Mouse (Mus musculus): ENCODE results near the gene Rab3ip. TPM values are rescaled to one million over a fixed set of nuclear protein-coding genes. Genes with fewer than 3 reads are reported as not detected.

The Rab3ip gene
- polyA plus RNA-seq, 1 experiment from 2014 or later: 41.5 TPM

DNA sequence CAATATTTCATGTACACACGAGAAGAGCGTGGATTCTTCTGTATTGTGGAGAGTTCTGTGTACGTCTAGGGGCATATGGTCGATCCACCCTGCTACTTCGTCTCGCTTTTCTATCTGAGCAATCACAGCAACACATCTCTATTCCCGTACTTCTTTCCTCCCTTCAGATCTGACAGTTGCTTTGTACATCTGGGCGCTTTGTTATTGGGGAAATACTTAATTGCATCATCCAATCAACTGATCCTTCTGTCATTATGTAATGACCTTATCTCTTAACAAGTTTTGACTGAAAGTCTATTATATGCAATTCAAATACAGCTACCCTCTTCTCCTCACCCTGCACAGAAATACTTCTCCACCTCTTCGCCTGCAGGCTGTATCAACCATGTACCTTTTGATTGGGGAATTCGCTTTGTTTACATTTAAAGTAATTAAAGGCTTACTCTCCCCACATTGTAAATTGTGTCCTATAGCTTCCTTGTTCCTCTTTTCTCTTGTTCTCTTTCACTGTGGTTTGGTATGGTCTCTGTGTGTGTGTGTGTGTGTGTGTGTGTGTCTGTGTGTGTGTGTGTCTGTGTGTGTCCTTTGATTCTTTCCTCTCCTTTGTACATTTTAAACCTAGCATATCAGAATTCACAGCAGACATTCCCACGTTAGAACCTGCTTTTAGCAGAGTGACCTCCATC is 24.0 kb downstream of the Rab3ip start:
- Histone ChIP-seq H3K4me1 (no peaks in the 10 kb centered on the region), H3K36me3 (replicated peaks) (peaks cover 80% of the 10 kb centered on the region), H3K4me3 (no peak overlapping the region), H3K27me3 (ENCODE audit: poor library complexity, severe bottlenecking) (no peaks in the 10 kb centered on the region), H3K27ac (no peak overlapping the region), H3K9me3 (no peaks in the 10 kb centered on the region)
- WGBS: 92% methylated on average over 11 of the region's 11 CpGs
- DNase-seq (ENCODE audit: extremely low spot score, low spot score): no peak

- H3K4me3 ChIP-seq: no peak overlapping the region
- peaks cover 81% of the 10 kb centered on the region for H3K36me3 ChIP-seq (replicated peaks)
- no peak overlapping the region for H3K27ac ChIP-seq
- DNase-seq (ENCODE audit: extremely low spot score, low spot score): no peak
- 95% methylated on average over 19 of the region's 19 CpGs for WGBS
- H3K4me1 ChIP-seq: no peaks in the 10 kb centered on the region
- no peaks in the 10 kb centered on the region for H3K27me3 ChIP-seq (ENCODE audit: poor library complexity, severe bottlenecking)
- H3K9me3 ChIP-seq: no peaks in the 10 kb centered on the region
Measured at GRCm38 (mm10) chr10:116923651-116924495, 26.7 kb downstream of the Rab3ip start.

DNA sequence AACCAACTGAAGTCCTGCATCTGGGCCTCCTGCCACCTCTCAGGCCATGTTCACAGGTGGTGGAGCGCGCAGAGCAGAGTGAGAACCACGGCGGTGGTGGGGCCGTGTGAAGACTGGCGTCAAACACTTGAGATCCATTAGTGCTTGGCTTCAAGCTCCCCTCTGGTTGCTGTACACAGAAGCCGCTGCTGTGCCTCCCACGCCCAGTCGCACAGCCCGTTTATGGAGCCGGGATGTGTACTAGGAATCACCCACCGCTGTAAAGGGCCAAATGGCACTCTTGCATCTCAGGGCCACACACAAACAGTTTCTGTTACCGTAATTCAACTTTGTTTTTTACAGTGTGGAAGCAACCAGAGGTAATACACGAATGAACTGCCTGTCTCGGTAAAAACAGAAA is 28.4 kb downstream of the Rab3ip start:
- no peaks in the 10 kb centered on the region for H3K9me3 ChIP-seq
- H3K4me3 ChIP-seq: no peak overlapping the region
- no peak for DNase-seq (ENCODE audit: extremely low spot score, low spot score)
- 93% methylated on average over 15 of the region's 15 CpGs for WGBS
- no peaks in the 10 kb centered on the region for H3K27me3 ChIP-seq (ENCODE audit: poor library complexity, severe bottlenecking)
- peaks cover 80% of the 10 kb centered on the region for H3K36me3 ChIP-seq (replicated peaks)
- no peaks in the 10 kb centered on the region for H3K4me1 ChIP-seq
- no peak overlapping the region for H3K27ac ChIP-seq

DNA sequence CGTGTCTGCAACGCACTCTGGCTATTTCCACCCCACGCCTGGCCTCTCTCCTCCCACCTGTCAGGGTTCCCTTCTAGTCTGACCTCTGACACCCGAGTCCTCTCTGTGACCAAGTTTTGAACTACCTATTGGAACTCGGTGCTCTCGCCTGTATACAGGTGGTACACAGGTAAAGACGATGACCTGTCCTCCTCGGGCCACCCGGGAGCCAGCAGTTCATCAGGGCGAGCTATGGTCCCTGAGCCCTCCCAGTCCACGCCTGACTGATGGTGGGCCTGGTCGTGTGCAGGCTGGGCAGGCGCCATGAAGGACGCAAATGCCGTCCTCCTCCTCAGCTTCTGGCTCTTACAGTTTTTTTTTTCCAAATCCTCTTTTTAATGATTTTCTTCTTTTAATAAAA is 29.2 kb downstream of the Rab3ip start:
- 94% methylated on average over 15 of the region's 15 CpGs for WGBS
- H3K9me3 ChIP-seq: no peaks in the 10 kb centered on the region
- H3K27me3 ChIP-seq (ENCODE audit: poor library complexity, severe bottlenecking): no peaks in the 10 kb centered on the region
- DNase-seq (ENCODE audit: extremely low spot score, low spot score): no peak
- peaks cover 80% of the 10 kb centered on the region for H3K36me3 ChIP-seq (replicated peaks)
- H3K27ac ChIP-seq: no peak overlapping the region
- no peak overlapping the region for H3K4me3 ChIP-seq
- no peaks in the 10 kb centered on the region for H3K4me1 ChIP-seq

DNA sequence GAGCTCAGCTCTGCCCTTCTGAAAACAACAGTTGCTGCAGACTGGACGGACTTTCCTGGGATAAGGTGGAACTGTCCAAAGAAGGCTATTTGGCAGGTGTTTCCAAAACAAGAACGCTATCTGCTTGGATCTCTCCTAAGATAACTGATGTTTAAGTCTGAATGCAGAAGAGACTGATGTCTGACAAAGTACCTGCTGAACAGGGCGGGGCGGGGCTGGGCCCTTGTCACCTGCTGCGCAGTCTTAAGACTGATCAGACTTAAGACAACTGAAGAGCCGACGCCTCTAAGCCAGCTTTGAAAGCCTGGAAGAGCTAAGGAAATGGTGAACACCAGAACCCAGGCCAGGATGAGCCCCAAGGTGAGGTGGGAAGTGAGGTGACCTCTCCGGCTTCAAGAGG is 29.9 kb downstream of the Rab3ip start:
- DNase-seq (ENCODE audit: extremely low spot score, low spot score): no peak
- Histone ChIP-seq H3K4me3 (no peak overlapping the region), H3K36me3 (replicated peaks) (peaks cover 81% of the 10 kb centered on the region), H3K27me3 (ENCODE audit: poor library complexity, severe bottlenecking) (no peaks in the 10 kb centered on the region), H3K27ac (no peak overlapping the region), H3K9me3 (no peaks in the 10 kb centered on the region), H3K4me1 (no peaks in the 10 kb centered on the region)
- WGBS: 96% methylated on average over 8 of the region's 8 CpGs

GRCm38 (mm10) chr10:116919368-116920317 is 30.9 kb downstream of the Rab3ip start:
- Histone ChIP-seq H3K4me3 (no peak overlapping the region), H3K36me3 (replicated peaks) (peaks cover 81% of the 10 kb centered on the region), H3K9me3 (no peaks in the 10 kb centered on the region), H3K27me3 (ENCODE audit: poor library complexity, severe bottlenecking) (no peaks in the 10 kb centered on the region), H3K27ac (no peak overlapping the region), H3K4me1 (no peaks in the 10 kb centered on the region)
- no peak for DNase-seq (ENCODE audit: extremely low spot score, low spot score)
- WGBS: 91% methylated on average over 25 of the region's 25 CpGs

DNA sequence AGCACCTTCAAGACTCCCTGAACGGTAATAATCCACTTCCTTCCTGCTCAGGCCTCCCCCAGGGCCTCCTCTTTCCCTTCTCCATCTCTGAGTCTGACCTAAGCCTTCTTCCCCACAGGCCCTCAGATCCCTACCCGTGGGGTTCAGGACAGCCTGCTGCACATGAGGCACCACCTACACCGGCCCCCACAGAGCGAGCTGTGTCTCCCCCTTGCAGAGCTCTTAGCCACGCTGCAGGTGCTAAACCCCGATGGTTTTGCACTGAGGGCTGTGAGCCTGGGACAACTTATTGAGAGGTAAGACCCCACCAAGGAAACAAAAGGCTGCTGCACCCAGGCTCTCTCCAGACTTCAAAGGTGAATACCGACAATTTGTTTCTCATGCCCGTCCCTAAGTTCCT is 34.0 kb downstream of the Rab3ip start:
- no peaks in the 10 kb centered on the region for H3K27me3 ChIP-seq (ENCODE audit: poor library complexity, severe bottlenecking)
- no peaks in the 10 kb centered on the region for H3K9me3 ChIP-seq
- 86% methylated on average over 8 of the region's 8 CpGs for WGBS
- H3K4me1 ChIP-seq: no peaks in the 10 kb centered on the region
- H3K4me3 ChIP-seq: no peak overlapping the region
- no peak overlapping the region for H3K27ac ChIP-seq
- H3K36me3 ChIP-seq (replicated peaks): peaks cover 87% of the 10 kb centered on the region
- DNase-seq (ENCODE audit: extremely low spot score, low spot score): no peak

- no peak for DNase-seq (ENCODE audit: extremely low spot score, low spot score)
- H3K4me1 ChIP-seq: no peaks in the 10 kb centered on the region
- no peak overlapping the region for H3K4me3 ChIP-seq
- H3K27me3 ChIP-seq (ENCODE audit: poor library complexity, severe bottlenecking): no peaks in the 10 kb centered on the region
- WGBS: 95% methylated on average over 8 of the region's 8 CpGs
- no peak overlapping the region for H3K27ac ChIP-seq
- peaks cover 92% of the 10 kb centered on the region for H3K36me3 ChIP-seq (replicated peaks)
- no peaks in the 10 kb centered on the region for H3K9me3 ChIP-seq
Measured at GRCm38 (mm10) chr10:116915286-116915685, 35.3 kb downstream of the Rab3ip start.

DNA sequence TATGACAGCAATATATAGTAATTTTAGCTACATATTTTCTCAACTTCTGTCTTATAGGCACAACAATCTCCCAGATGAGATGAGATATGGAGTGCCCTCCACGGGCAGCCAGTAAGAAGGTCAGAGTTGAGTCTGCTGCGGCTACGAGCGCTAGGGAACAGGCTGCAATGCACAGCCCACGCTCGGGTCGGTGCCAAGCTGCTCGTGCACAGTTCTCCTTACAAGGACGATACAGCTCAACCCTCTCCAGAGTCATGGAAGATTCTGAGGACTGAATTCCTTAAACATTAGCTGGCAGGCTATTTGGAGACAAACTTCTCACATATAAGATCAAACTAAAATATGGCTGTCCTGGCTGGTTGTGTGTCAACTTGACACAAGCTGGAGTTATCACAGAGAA is 36.0 kb downstream of the Rab3ip start:
- no peak overlapping the region for H3K27ac ChIP-seq
- H3K9me3 ChIP-seq: no peaks in the 10 kb centered on the region
- no peak for DNase-seq (ENCODE audit: extremely low spot score, low spot score)
- H3K4me1 ChIP-seq: no peaks in the 10 kb centered on the region
- WGBS: 93% methylated on average over 9 of the region's 9 CpGs
- no peaks in the 10 kb centered on the region for H3K27me3 ChIP-seq (ENCODE audit: poor library complexity, severe bottlenecking)
- H3K36me3 ChIP-seq (replicated peaks): peaks cover 94% of the 10 kb centered on the region
- H3K4me3 ChIP-seq: no peak overlapping the region

DNA sequence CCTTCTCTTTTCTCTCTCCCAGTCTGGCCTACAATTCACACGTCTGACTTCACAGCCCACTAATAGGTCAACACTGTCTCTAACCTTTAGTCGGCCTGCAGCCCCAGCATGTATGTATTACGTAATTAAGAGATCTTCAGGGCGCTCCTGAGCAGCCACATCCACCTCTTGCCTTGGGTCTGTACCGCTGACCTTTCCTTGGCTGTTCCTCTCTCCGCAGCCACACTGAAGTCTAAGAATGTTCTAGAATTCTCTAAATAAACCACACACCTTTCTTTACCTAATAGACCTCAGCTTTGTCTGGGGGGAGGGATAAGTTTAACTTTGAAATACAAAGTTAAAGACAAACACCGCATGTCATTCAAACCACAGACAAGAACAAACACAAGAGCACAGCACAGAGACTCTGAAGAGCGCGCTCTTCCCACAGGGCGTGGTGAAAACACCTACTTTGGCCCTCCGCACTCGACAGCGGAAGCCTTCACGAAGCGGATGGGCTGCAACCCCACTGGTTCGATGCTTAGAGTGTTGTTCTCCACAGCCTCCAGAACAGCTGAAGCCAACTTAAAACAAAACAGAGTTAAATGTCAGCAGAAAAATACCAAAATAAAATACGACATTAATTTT is 36.8 kb downstream of the Rab3ip start:
- Histone ChIP-seq H3K27ac (no peak overlapping the region), H3K27me3 (ENCODE audit: poor library complexity, severe bottlenecking) (no peaks in the 10 kb centered on the region), H3K9me3 (no peaks in the 10 kb centered on the region), H3K4me1 (no peaks in the 10 kb centered on the region), H3K36me3 (replicated peaks) (peaks cover 95% of the 10 kb centered on the region), H3K4me3 (no peak overlapping the region)
- 94% methylated on average over 17 of the region's 17 CpGs for WGBS
- DNase-seq (ENCODE audit: extremely low spot score, low spot score): no peak

DNA sequence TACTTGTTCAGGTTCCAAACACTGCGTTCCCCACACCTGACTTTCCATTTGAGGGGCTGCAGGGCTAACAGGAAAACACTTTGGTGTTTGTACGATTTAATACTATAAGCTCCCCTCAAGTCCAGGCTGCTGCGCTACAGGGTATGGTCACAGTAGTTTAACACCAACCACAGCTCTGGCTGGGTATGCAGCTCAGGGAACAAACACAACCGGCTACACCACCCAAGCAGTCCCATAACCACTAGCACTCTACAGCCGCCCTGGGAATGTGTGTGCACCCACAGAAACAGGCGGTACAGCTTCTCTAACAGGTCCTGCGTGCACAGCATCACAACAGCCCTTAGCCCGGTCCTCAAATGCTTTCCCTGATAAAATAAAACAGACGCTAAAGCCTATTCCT is 37.7 kb downstream of the Rab3ip start:
- H3K36me3 ChIP-seq (replicated peaks): peaks cover 99% of the 10 kb centered on the region
- H3K27ac ChIP-seq: no peak overlapping the region
- H3K9me3 ChIP-seq: no peaks in the 10 kb centered on the region
- H3K4me3 ChIP-seq: no peak overlapping the region
- H3K27me3 ChIP-seq (ENCODE audit: poor library complexity, severe bottlenecking): no peaks in the 10 kb centered on the region
- DNase-seq (ENCODE audit: extremely low spot score, low spot score): no peak
- no peaks in the 10 kb centered on the region for H3K4me1 ChIP-seq
- 95% methylated on average over 9 of the region's 9 CpGs for WGBS

GRCm38 (mm10) chr10:116908901-116909642 is 41.5 kb downstream of the Rab3ip start:
- no peak for DNase-seq (ENCODE audit: extremely low spot score, low spot score)
- H3K4me1 ChIP-seq: no peaks in the 10 kb centered on the region
- H3K4me3 ChIP-seq: no peak overlapping the region
- peaks cover 99% of the 10 kb centered on the region for H3K36me3 ChIP-seq (replicated peaks)
- no peaks in the 10 kb centered on the region for H3K9me3 ChIP-seq
- no peak overlapping the region for H3K27ac ChIP-seq
- no peaks in the 10 kb centered on the region for H3K27me3 ChIP-seq (ENCODE audit: poor library complexity, severe bottlenecking)
- WGBS: 91% methylated on average over 15 of the region's 15 CpGs

Data from forebrain, embryonic 10.5 days (tissue).